Mouse (Mus musculus) lung, adult 2 months (tissue): ENCODE results near the gene Eif4g1.

ENCODE experiments used
- CTCF ChIP-seq: fragments of 200-500 bp; IDR thresholded peaks from 2 replicates; pipeline ENCODE4 v1.5.1; 2011; ENCODE audit warnings: mild to moderate bottlenecking, low read length, control low read depth; ENCODE audit not compliant: insufficient read depth
- POLR2A ChIP-seq: fragments of 200-500 bp; IDR thresholded peaks from 2 replicates; pipeline ENCODE4 v1.6.1; 2011; ENCODE audit warnings: low read depth, mild to moderate bottlenecking, control low read depth, low read length, borderline replicate concordance; ENCODE audit errors: extremely low read depth

- TF ChIP-seq CTCF (no peak), POLR2A (no peak)
Measured at GRCm38 (mm10) chr16:20703699-20704400, 35.7 kb downstream of the Eif4g1 start.
